Comparison of ENCODE assay signal across 16 mouse cellular contexts in the genomic region with DNA sequence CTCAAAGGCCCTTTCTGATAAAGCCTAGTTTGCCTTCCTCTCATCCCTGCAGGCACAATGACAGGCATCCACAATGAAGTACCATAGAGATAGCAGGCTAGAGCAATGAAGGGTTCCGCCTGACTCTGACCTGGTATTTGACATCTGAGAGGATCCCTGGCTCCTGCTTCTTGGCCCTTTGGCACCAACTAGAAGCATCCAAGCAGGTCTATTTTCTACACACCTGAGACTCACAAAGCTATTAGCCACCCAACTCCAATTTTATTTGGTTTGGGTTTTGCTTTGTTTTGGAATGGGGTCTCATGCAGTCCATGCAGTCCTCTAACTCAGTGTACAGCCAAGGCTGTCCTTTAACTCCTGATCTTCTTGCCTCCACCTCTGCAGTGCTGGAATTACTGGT.
"Had no signal": no experiment of that assay in that cellular context is flagged by ENCODE, and none has a peak within 500 bp of the region (broad histone marks: within the 10 kb centered on the region; RNA-seq: fewer than 3 reads in every experiment).

No protein-coding gene starts in this region.

- H3K9ac ChIP-seq: neural tube, embryonic 12.5 days; neural tube, embryonic 13.5 days; neural tube, embryonic 15.5 days; stomach, embryonic 15.5 days had no signal

- H3K27me3 ChIP-seq: neural tube, embryonic 12.5 days; neural tube, embryonic 13.5 days; neural tube, embryonic 15.5 days; stomach, embryonic 15.5 days had no signal

- H3K36me3 ChIP-seq: neural tube, embryonic 12.5 days; neural tube, embryonic 13.5 days; neural tube, embryonic 15.5 days; stomach, embryonic 15.5 days had no signal

- H3K9me3 ChIP-seq: neural tube, embryonic 12.5 days; stomach, embryonic 15.5 days had no signal

- DNase-seq: retina, postnatal 1 day; right cerebral cortex, adult 18-20 months; right cerebral cortex, postnatal 14 days; right cerebral cortex, postnatal 25 days; right cerebral cortex, postnatal 4 days; spleen, adult 18-20 months; thymus, adult 18-20 months; thymus, adult 2 months; thymus, postnatal 14 days; thymus, postnatal 25 days; thymus, postnatal 36 days; thymus, postnatal 4 days had no signal

- H3K4me3 ChIP-seq: neural tube, embryonic 12.5 days; neural tube, embryonic 13.5 days; neural tube, embryonic 15.5 days; stomach, embryonic 15.5 days had no signal

- H3K27ac ChIP-seq: neural tube, embryonic 12.5 days; neural tube, embryonic 13.5 days; neural tube, embryonic 15.5 days; stomach, embryonic 15.5 days had no signal

- H3K4me2 ChIP-seq: neural tube, embryonic 12.5 days; neural tube, embryonic 13.5 days; neural tube, embryonic 15.5 days; stomach, embryonic 15.5 days had no signal

- H3K4me1 ChIP-seq: neural tube, embryonic 12.5 days; neural tube, embryonic 13.5 days; neural tube, embryonic 15.5 days had no signal
